Mouse (Mus musculus): ENCODE measurements at regions not wholly inside any gene's neighbourhood (a gene's known extent, or its start where the extent isn't known, plus 50 kb on each side); places are given as distances from the start of the nearest gene placed in this dataset.

DNA sequence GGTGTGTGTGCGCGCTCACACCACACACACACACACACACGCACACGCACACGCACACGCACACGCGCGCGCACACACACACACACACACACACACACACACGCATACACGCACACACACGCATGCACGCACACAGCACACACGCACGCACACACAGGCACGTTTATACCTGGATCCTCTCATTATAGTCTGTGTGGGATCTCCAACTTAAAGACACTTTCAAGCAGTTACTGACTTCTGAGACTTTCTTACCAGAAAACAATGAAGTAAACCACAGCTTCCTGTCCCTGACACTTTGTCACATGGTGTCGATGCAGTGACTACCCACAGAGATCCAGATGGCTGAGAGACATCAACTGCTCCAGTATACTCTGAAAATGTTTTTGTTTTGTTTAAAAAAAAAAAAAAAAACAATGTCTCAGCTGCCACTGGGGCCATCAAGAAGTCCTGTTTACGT is 68.9 kb downstream of the A730009L09Rik start:
- TF ChIP-seq CTCF (IDR thresholded peaks at IDR 0.05; ENCODE audit: low read depth): no peak
- TF ChIP-seq EP300 (optimal IDR thresholded peaks at IDR 0.05): no peak

Measured in stomach, postnatal 0 days (tissue).